Mouse (Mus musculus) limb, embryonic 15.5 days (tissue): ENCODE data around the gene Olfr1360. TPM values are rescaled to one million over a fixed set of nuclear protein-coding genes. Genes with fewer than 3 reads are reported as not detected.
"Not testable (repeated sequence)": the region's sequence is repeated elsewhere in the genome, so short reads cannot be mapped to it uniquely, and the experiment has no call there.

Experiments
- ATAC-seq: fragments of 200-750 bp; cut with Nextera tagmentation; 2 replicates; pipeline ENCODE4 v1.8.0; 2017; ENCODE audit warnings: low read depth, moderate TSS enrichment; ENCODE audit not compliant: insufficient number of reproducible peaks, low FRiP score, low TSS enrichment
- H3K27ac ChIP-seq: fragments of 300-500 bp; sonication (generic); 2 replicates; pipeline ENCODE4 v1.5.1; 2015; ENCODE audit warnings: moderate library complexity, mild to moderate bottlenecking, inconsistent platforms
- H3K27me3 ChIP-seq: fragments of 300-500 bp; sonication (generic); 2 replicates; pipeline ENCODE4 v1.6.1; 2015; ENCODE audit warnings: inconsistent platforms
- H3K36me3 ChIP-seq: fragments of 300-500 bp; sonication (generic); 2 replicates; pipeline ENCODE4 v1.6.1; 2015; ENCODE audit warnings: inconsistent platforms
- H3K4me1 ChIP-seq: fragments of 300-500 bp; sonication (generic); 2 replicates; pipeline ENCODE4 v1.6.1; 2015; ENCODE audit warnings: inconsistent platforms
- H3K4me2 ChIP-seq: fragments of 300-500 bp; sonication (generic); 2 replicates; pipeline ENCODE4 v1.6.1; 2015; ENCODE audit warnings: mild to moderate bottlenecking, inconsistent platforms
- H3K4me3 ChIP-seq: fragments of 300-500 bp; sonication (generic); 2 replicates; pipeline ENCODE4 v1.5.1; 2015; ENCODE audit warnings: mild to moderate bottlenecking, inconsistent platforms
- H3K9ac ChIP-seq: fragments of 300-500 bp; sonication (generic); 2 replicates; pipeline ENCODE4 v1.6.1; 2015; ENCODE audit warnings: inconsistent platforms
- H3K9me3 ChIP-seq: fragments of 300-500 bp; sonication (generic); 2 replicates; pipeline ENCODE4 v1.6.1; 2016; ENCODE audit warnings: inconsistent platforms
- WGBS: fragments of 180-500 bp; shearing (Covaris S2); methylation state at CpG from one replicate; pipeline ENCODE4 v1.1.7; 2015; 5-methylcytosine and 5-hydroxymethylcytosine counted together
- polyA plus RNA-seq: library from polyadenylated mRNA; unstranded; fragments of >200 nt; fragmentation: Nextera tagmentation; extraction: Ambion mirVana; gene quantifications from 2 replicates; pipeline ENCODE4 v1.2.1, GENCODE M21; 2015

The Olfr1360 gene
- not detected in 2 replicates for polyA plus RNA-seq

- H3K4me1 ChIP-seq = no peaks in the 10 kb centered on the region
- H3K27me3 ChIP-seq = no peaks in the 10 kb centered on the region
- H3K27ac ChIP-seq = no peak within 1 kb of the TSS
- no peak within 1 kb of the TSS for H3K4me3 ChIP-seq
- WGBS = 77% methylated on average over 2 of the region's 2 CpGs
- H3K36me3 ChIP-seq = no peaks in the 10 kb centered on the region
- H3K9ac ChIP-seq = no peak within 1 kb of the TSS
- no peaks in the 10 kb centered on the region for H3K9me3 ChIP-seq
- no peak within 1 kb of the TSS for H3K4me2 ChIP-seq
- ATAC-seq = no peak
These were observed at the start of gene Olfr1360 for GRCm38 (mm10) chr13:21677305-21677704. Gene Olfr1360, minus strand, starts transcription at chr13:21677405.

DNA sequence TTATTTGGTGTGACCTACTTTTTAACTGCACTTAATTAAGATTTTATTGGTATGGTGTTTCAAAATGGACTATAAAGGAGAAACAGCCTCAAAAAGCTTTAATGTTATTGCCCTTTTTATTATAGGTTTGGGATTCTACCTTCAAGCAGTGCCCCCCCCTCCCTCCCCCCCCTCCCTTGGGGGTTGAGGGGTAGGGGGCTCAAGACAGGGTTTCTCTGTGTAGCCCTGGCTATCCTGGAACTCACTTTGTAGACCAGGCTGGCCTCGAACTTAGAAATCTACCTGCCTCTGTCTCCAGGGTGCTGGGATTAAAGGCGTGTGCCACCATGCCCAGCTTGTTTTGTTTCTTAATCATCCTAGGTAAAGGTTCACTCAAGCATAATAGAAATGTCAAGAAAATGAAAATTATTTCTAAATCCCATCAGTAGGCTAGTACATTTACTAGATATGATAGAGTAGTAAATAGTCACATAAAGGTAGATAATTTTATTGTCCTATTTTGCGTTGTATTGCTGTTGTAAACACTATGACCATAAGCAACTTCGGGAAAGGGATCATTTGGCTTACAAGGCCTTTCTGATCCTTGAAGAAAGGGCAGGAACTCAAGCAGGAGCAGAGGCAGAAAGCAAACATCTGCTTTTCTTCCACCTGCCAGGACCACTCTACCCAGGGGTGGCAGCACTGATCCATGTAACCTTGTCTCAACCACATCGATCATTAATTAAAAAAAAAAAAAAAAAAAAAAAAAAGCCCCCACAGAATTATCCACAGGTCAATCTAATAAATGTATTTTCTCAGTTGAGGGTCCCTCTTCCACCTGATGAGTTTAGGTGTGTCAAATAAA is 46.0 kb upstream of the Olfr1360 start:
- no peak for ATAC-seq
- Histone ChIP-seq H3K27me3 (no peaks in the 10 kb centered on the region), H3K27ac (no peak overlapping the region), H3K9me3 (no peaks in the 10 kb centered on the region), H3K4me3 (no peak overlapping the region), H3K9ac (no peak overlapping the region), H3K36me3 (no peaks in the 10 kb centered on the region), H3K4me2 (no peak overlapping the region), H3K4me1 (peaks cover 12% of the 10 kb centered on the region)
- 27% methylated on average over 5 of the region's 5 CpGs for WGBS

DNA sequence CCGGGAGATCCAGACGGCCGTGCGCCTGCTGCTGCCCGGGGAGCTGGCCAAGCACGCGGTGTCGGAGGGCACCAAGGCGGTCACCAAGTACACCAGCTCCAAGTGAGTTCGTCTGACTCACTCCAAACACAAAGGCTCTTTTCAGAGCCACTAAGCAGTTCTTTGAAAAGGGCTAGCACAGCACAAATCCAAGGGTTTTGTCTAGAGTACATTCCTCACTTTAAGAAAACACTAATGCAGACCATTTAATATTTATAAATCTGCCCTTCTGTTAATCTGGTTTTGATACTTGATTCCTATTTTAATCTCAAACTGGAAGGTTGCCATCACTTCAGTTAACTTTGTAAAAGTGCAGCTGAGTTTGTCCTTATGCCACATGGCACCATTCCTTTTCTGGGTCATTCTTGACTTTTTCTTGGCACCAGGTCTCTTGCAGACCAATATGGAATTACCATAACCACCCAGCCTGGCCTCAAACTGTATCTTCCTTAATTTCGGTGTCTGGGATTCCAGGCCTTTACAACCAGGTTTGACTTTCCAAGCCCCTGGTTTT is 45.2 kb upstream of the Olfr1360 start:
- WGBS = 3% methylated on average over 11 of the region's 11 CpGs
- Histone ChIP-seq H3K9me3 (no peaks in the 10 kb centered on the region), H3K36me3 (no peaks in the 10 kb centered on the region), H3K27ac (peak overlapping the region; percentile 87), H3K4me3 (peak overlapping the region; percentile 44), H3K9ac (0 out of 2 replicates have a peak overlapping the region, but pooled peaks have one; percentile 23), H3K4me1 (peaks cover 14% of the 10 kb centered on the region), H3K4me2 (peak overlapping the region; percentile 58), H3K27me3 (no peaks in the 10 kb centered on the region)
- ATAC-seq = no peak

GRCm38 (mm10) chr13:21721757-21722372 is 44.7 kb upstream of the Olfr1360 start, which contains the start of gene Hist1h2bm:
Gene Hist1h2bm, plus strand, starts transcription at chr13:21722044.
- peak within 1 kb of the TSS; percentile 87 for H3K27ac ChIP-seq
- not testable (repeated sequence) for H3K27me3 ChIP-seq, H3K9me3 ChIP-seq, H3K36me3 ChIP-seq
- peak within 1 kb of the TSS; percentile 44 for H3K4me3 ChIP-seq
- under 1% methylated on average over 37 of the region's 37 CpGs for WGBS
- peak within 1 kb of the TSS; percentile 58 for H3K4me2 ChIP-seq
- H3K9ac ChIP-seq = peak within 1 kb of the TSS; percentile 23; the same call in 1 of the 2 replicates
- peak; percentile 96 for ATAC-seq
- H3K4me1 ChIP-seq = peaks cover 17% of the 10 kb centered on the region

DNA sequence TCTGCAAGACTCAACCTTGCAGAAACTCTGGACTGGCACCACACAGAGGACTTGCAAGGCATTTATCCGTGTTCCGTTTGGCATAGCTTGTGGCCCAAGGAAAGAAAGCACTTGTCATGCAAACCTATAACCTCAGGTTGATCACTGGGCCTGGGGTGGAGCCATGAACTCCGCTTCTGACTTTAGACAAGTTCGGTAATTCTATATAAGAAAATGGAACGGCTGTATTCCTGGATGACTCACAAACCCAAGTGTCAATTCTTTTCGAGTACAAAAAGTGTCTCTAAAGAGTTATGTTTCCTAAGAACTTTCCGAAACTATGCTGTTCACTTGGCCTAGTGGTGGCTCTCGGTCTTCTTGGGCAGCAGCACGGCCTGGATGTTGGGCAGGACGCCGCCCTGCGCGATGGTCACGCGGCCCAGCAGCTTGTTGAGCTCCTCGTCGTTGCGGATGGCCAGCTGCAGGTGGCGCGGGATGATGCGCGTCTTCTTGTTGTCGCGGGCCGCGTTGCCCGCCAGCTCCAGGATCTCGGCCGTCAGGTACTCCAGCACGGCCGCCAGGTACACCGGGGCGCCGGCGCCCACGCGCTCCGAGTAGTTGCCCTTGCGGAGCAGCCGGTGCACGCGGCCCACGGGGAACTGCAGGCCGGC is 44.0 kb upstream of the Olfr1360 start:
- 2% methylated on average over 21 of the region's 44 CpGs for WGBS
- Histone ChIP-seq H3K4me3 (peak overlapping the region; percentile 44), H3K4me2 (peak overlapping the region; percentile 52), H3K9ac (peak overlapping the region; percentile 10; the same call in 1 of the 2 replicates), H3K27ac (peak overlapping the region; percentile 87), H3K4me1 (peaks cover 18% of the 10 kb centered on the region)
- not testable (repeated sequence) for H3K27me3 ChIP-seq, H3K9me3 ChIP-seq, ATAC-seq, H3K36me3 ChIP-seq

DNA sequence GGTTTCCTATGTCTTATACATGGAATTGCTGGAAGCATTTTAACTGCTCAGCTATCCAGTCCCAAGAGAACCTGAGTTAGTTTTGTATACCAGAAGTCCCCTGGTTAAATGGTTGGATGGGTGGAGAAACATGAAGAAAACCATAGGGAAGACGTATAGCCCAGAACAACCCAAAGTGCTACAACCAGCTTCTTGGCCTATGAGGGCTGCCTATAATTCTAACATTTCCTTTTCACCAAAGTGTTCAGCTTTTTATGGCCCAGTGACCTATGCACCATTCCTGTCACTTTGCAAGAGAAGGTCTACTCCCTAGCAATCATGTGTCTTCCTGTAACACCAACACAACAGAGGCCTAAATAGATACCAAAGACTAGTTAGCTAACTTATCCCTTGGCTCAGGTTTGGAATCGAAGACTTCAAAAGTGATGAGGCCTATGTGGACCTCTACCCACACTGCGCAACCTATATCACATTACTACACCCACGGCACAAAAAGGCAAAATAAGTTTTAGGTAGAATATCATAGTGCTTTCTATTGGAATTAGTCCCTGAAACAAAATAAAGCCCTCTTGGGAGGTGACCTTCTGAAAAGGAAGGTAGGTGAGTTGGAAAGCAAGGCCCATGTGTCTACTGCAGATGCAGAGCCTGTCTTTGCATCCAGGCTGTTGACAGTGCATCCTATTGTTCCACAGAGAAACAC is 41.3 kb upstream of the Olfr1360 start:
- no peaks in the 10 kb centered on the region for H3K36me3 ChIP-seq
- 56% methylated on average over 4 of the region's 4 CpGs for WGBS
- H3K4me3 ChIP-seq = peak overlapping the region; percentile 44
- H3K4me1 ChIP-seq = peaks cover 27% of the 10 kb centered on the region
- 0 out of 2 replicates have a peak overlapping the region, but pooled peaks have one; percentile 29 for H3K9ac ChIP-seq
- peak overlapping the region; percentile 52 for H3K4me2 ChIP-seq
- no peaks in the 10 kb centered on the region for H3K9me3 ChIP-seq
- no peak for ATAC-seq
- H3K27me3 ChIP-seq = no peaks in the 10 kb centered on the region
- peak overlapping the region; percentile 80 for H3K27ac ChIP-seq

DNA sequence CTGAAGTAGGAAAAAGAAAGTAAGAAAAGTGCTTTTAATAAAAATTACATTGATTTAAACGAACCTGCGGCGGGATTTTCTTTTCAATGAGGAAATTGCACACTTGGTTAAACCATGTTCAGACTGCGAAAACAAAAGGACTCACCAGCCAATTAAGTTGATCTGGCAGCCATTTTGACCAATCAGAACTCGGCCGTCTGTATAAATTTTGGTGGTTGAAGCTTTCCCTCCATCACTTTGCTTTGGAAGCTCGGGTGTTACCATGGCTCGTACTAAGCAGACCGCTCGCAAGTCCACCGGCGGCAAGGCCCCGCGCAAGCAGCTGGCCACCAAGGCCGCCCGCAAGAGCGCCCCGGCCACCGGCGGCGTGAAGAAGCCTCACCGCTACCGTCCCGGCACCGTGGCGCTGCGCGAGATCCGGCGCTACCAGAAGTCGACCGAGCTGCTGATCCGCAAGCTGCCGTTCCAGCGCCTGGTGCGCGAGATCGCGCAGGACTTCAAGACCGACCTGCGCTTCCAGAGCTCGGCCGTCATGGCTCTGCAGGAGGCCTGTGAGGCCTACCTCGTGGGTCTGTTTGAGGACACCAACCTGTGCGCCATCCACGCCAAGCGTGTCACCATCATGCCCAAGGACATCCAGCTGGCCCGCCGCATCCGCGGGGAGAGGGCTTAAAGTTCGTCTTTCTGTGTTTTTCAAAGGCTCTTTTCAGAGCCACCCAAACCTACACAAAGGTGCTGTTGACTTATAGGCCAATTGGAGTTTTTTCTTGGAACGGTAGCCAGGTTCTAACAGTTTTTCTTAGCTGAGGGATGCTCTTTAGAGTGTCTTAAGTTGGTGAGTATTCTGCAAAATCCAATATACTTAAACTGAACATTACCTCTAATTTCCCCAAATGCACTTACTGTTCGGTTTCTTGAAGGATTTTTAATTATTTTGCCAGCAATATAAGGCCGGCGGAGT is 40.5 kb upstream of the Olfr1360 start, which contains the start of gene Hist1h3h:
TSS of gene Hist1h3h (plus strand) at position 263 of the 961 bp plus-strand sequence.
- Histone ChIP-seq H3K4me2 (peak within 1 kb of the TSS; percentile 69), H3K4me1 (peaks cover 27% of the 10 kb centered on the region), H3K9ac (peak within 1 kb of the TSS; percentile 47; the same call in 1 of the 2 replicates), H3K4me3 (peak within 1 kb of the TSS; percentile 44), H3K27ac (peak within 1 kb of the TSS; percentile 91)
- not testable (repeated sequence) for H3K36me3 ChIP-seq, H3K27me3 ChIP-seq, H3K9me3 ChIP-seq
- WGBS = under 1% methylated on average over 30 of the region's 56 CpGs
- ATAC-seq = peak; percentile 42; the same call in 1 of the 2 replicates

- H3K4me3 ChIP-seq = peak overlapping the region; percentile 44
- H3K9ac ChIP-seq = peak overlapping the region; percentile 47; the same call in 1 of the 2 replicates
- H3K4me2 ChIP-seq = peak overlapping the region; percentile 69
- H3K27me3 ChIP-seq, ATAC-seq, H3K9me3 ChIP-seq, H3K36me3 ChIP-seq: not testable (repeated sequence)
- peak overlapping the region; percentile 91 for H3K27ac ChIP-seq
- H3K4me1 ChIP-seq = peaks cover 27% of the 10 kb centered on the region
- WGBS = 0% methylated on average over 15 of the region's 38 CpGs
These were observed 39.6 kb upstream of the Olfr1360 start for GRCm38 (mm10) chr13:21716540-21717391.

DNA sequence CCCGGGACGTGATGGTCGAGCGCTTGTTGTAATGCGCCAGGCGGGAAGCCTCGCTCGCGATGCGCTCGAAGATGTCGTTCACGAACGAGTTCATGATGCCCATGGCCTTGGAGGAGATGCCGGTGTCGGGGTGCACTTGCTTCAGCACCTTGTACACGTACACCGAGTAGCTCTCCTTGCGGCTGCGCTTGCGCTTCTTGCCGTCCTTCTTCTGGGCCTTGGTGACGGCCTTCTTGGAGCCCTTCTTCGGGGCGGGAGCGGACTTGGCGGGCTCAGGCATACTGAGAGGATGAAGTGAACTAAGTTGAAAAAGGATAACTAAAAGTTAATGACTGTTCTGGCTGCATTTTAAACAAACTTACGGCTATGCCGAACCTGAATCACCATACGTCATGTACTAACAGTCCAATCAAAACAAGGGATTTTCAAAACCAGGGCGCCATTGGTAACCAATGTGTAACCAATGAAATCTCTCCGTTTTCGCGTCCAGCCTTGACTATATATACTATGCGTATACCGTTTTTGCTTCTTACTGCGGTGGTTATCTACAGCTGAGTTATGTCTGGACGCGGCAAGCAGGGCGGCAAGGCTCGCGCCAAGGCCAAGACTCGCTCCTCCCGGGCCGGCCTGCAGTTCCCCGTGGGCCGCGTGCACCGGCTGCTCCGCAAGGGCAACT is 38.8 kb upstream of the Olfr1360 start, which contains the start of the genes Hist1h2bl and Hist1h2ai:
TSS of gene Hist1h2bl (minus strand) at position 280 of the 676 bp plus-strand sequence.
TSS of gene Hist1h2ai (plus strand) at position 559 of the 676 bp plus-strand sequence.
- H3K9ac ChIP-seq = peak within 1 kb of the TSS; percentile 47
- not testable (repeated sequence) for H3K36me3 ChIP-seq, H3K9me3 ChIP-seq, H3K27me3 ChIP-seq
- H3K4me3 ChIP-seq = peak within 1 kb of the TSS; percentile 44
- WGBS = under 1% methylated on average over 38 of the region's 50 CpGs
- H3K4me2 ChIP-seq = peak within 1 kb of the TSS; percentile 69
- H3K27ac ChIP-seq = peak within 1 kb of the TSS; percentile 91
- peaks cover 25% of the 10 kb centered on the region for H3K4me1 ChIP-seq
- ATAC-seq = peak; percentile 94
